ENCODE assay signal across 8 mouse cellular contexts in genomic region chr7:112427357-112428157, GRCm38 (mm10). TPM values are rescaled to one million over a fixed set of nuclear protein-coding genes. Genes with fewer than 3 reads are reported as not detected.
A peak's percentile ranks its signal among the peaks of the same experiment; 100 is the strongest.
DNase-seq lines count a peak whose midpoint lies in the region; ATAC-seq lines count a peak whose summit lies in the region.

TSS of gene Parva (plus strand) at chr7:112427505.

- no peaks in the 10 kb centered on the region for H3K36me3 ChIP-seq in hindbrain, embryonic 13.5 days

- peak within 1 kb of the TSS; percentile 58 for H3K4me3 ChIP-seq in hindbrain, embryonic 13.5 days

- H3K9me3 ChIP-seq in hindbrain, embryonic 13.5 days, result no peaks in the 10 kb centered on the region

- WGBS in hindbrain, embryonic 13.5 days, result under 1% methylated on average over 47 of the region's 49 CpGs

- peak within 1 kb of the TSS; percentile 87 for H3K27ac ChIP-seq in hindbrain, embryonic 13.5 days

- H3K9ac ChIP-seq in hindbrain, embryonic 13.5 days, result peak within 1 kb of the TSS; percentile 78

- peaks cover 18% of the 10 kb centered on the region for H3K4me1 ChIP-seq in hindbrain, embryonic 13.5 days (replicated peaks)

- peak; percentile 84 for ATAC-seq in hindbrain, embryonic 13.5 days (ENCODE audit: low FRiP score)

- H3K27me3 ChIP-seq in hindbrain, embryonic 13.5 days, result peaks cover 23% of the 10 kb centered on the region; the same call in 1 of the 2 replicates

- peak; percentile 83 to 94 for DNase-seq in adrenal gland, adult (ENCODE audit: inconsistent age in 2 of 2, low spot score in 1 of 2)
- DNase-seq in cerebellum, postnatal 25 days, result peak; percentile 80 to 82
- peak; percentile 53 for DNase-seq in gastrocnemius, adult 18-20 months (ENCODE audit: low spot score)
- peak; percentile 32 to 61 for DNase-seq in left cerebral cortex, adult 18-20 months (ENCODE audit: low spot score in 2 of 2)
- DNase-seq in lung, postnatal 25 days (ENCODE audit: low spot score), result peak; percentile 73
- peak; percentile 58 for DNase-seq in right cerebral cortex, postnatal 4 days
- DNase-seq in B cell, adult 2 months, result no peak

- H3K4me2 ChIP-seq in hindbrain, embryonic 13.5 days, result peak within 1 kb of the TSS; percentile 94

RNA-seq across cellular contexts. Expression of gene Parva, which starts in this region (rescaled TPM):
- total RNA-seq in gastrocnemius, adult 18-20 months (2021), result 10 to 100 TPM; 10.1 to 13.3 TPM
- polyA plus RNA-seq in hindbrain, embryonic 13.5 days (2015; fragmentation: Nextera tagmentation; extraction: Ambion mirVana), result 30.8 and 31.0 TPM in 2 replicates
- total RNA-seq in left cerebral cortex, adult 18-20 months (2021), result 10 to 100 TPM; 49.5 to 50.7 TPM

Comparison
In these comparisons a context has a peak if more than half of its experiments do, and no peak if none do; other contexts are left out.
1. DNase-seq: peak in adrenal gland, adult (2 of 2), cerebellum, postnatal 25 days (2 of 2), gastrocnemius, adult 18-20 months (single experiment), left cerebral cortex, adult 18-20 months (2 of 2), lung, postnatal 25 days (single experiment) and right cerebral cortex, postnatal 4 days (single experiment); none in B cell, adult 2 months (0 of 2).